Mouse (Mus musculus) brain, embryonic 14.5 days (tissue): ENCODE results near the gene Mllt11.

Source experiments
- CTCF ChIP-seq: fragments of 200-500 bp; IDR thresholded peaks from 2 replicates; pipeline ENCODE4 v1.5.1; 2012; ENCODE audit warnings: inconsistent platforms, mild to moderate bottlenecking, moderate library complexity, borderline replicate concordance; ENCODE audit not compliant: insufficient read depth, insufficient read length; ENCODE audit errors: extremely low read depth
- POLR2A ChIP-seq: fragments of 200-500 bp; IDR thresholded peaks from 2 replicates; pipeline ENCODE4 v1.6.1; 2012; ENCODE audit warnings: mild to moderate bottlenecking, inconsistent platforms, borderline replicate concordance; ENCODE audit not compliant: poor library complexity, insufficient read depth, insufficient read length, severe bottlenecking; ENCODE audit errors: extremely low read depth

- TF ChIP-seq POLR2A (no peak), CTCF (no peak)
Observed at GRCm38 (mm10) chr3:95231298-95232221, at the start of gene Mllt11.
